Mouse (Mus musculus): ENCODE measurements around the gene Cdk14.

The Cdk14 gene

GRCm38 (mm10) chr5:5109017-5109416 is 311.1 kb downstream of the Cdk14 start:
- DNase-seq (ENCODE audit: low read depth, low spot score), result no peak

DNA sequence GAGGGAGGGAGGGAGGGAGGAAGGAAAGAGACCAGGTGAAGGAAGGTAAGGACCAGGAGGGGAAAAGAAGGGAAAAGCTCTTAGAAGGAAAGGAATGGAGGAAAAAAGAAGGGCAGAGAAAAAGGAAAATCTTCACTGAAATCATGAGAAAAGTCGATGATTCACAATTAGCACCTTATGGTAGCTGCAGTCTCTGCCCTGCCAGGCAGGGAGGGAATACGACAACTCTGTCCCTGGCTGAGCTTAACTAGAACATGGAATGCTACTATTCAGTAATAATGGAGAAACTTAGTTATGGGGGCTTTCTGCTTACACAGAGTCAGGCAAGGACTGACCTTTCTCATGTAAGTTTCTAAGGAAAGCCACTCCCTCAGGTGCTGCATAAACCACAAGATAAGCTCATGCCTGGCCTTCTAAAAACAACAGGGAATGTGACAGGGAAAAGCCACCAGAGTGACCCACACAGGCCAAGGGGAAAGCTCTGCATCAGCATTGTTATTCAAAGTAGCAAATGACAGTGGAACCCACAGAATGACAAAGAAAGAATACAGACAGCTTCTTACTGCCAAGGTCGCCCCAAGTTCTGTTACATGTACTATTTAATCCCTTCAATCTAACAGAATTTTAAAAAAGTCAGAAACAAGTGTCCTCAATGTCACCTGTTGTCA is 323.7 kb downstream of the Cdk14 start:
- no peak for DNase-seq (ENCODE audit: low read depth, low spot score)

- peak; percentile 65 for DNase-seq (ENCODE audit: low read depth, low spot score)
Measured at GRCm38 (mm10) chr5:5092736-5093135, 327.4 kb downstream of the Cdk14 start.

GRCm38 (mm10) chr5:5071526-5071925 is 348.6 kb downstream of the Cdk14 start:
- DNase-seq (ENCODE audit: low read depth, low spot score), result no peak

DNA sequence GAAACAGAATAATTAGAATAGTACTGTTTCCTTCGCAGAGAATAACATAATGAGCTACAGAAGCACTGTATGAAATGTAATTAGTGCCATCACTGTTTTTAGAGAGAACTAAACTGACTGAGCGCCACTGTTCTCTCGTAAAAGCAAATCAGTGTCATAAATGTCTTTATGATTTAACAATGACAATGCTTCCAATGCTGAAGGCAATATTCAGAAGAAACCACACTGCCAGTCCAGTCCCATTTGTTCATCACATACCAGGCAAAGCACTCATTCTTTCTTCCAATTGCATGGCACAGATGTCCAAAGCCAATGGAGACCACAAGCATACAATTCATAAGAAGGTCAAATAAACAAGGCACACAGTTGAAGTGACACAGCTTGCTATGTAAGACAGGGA is 355.4 kb downstream of the Cdk14 start:
- DNase-seq (ENCODE audit: low read depth, low spot score), result no peak

GRCm38 (mm10) chr5:5056102-5056883 is 363.8 kb downstream of the Cdk14 start:
- DNase-seq (ENCODE audit: low read depth, low spot score), result no peak

DNA sequence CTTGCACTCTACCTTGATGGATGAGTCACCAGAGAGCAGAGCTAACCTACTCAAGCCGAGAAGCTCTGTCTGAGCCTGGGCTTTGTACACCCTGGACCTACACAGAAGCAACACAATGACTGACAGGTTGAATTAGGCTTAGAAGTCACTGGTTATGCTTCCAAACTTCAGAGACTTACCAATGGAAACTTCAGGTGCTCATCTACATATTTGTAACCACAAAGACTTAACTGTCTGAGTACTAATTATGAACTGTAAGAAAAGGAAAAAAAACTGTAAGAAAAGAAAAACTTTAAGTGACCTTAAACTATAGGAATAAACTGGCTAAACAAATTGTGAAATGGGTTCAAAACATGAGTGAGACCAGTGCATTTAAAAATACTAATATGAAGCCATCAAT is 364.6 kb downstream of the Cdk14 start:
- no peak for DNase-seq (ENCODE audit: low read depth, low spot score)

- DNase-seq (ENCODE audit: low read depth, low spot score), result no peak
Measured at GRCm38 (mm10) chr5:5054270-5054669, 365.8 kb downstream of the Cdk14 start.

DNA sequence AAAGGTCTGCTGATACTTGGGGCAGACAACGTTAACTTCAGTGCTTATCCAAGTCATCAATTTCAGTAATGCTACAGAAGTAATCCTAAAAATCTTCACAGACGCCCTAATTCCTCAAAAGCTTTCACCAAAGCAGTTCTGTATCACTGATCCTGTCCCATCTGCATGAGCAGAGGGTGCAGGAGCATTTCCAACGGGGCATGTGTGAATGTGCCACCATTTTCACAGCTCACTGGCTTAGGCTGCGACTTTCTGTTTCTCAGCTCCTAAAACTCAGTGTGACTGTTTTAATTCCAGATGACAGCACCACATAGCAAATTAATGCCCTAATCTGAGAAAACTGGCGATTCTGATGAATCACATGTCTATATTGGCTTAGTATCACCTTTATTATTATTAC is 375.8 kb downstream of the Cdk14 start:
- no peak for DNase-seq (ENCODE audit: low read depth, low spot score)

- DNase-seq (ENCODE audit: low read depth, low spot score), result no peak
Measured at GRCm38 (mm10) chr5:5042735-5043134, 377.4 kb downstream of the Cdk14 start.

- DNase-seq (ENCODE audit: low read depth, low spot score), result no peak
Measured at GRCm38 (mm10) chr5:5041480-5041879, 378.6 kb downstream of the Cdk14 start.

DNA sequence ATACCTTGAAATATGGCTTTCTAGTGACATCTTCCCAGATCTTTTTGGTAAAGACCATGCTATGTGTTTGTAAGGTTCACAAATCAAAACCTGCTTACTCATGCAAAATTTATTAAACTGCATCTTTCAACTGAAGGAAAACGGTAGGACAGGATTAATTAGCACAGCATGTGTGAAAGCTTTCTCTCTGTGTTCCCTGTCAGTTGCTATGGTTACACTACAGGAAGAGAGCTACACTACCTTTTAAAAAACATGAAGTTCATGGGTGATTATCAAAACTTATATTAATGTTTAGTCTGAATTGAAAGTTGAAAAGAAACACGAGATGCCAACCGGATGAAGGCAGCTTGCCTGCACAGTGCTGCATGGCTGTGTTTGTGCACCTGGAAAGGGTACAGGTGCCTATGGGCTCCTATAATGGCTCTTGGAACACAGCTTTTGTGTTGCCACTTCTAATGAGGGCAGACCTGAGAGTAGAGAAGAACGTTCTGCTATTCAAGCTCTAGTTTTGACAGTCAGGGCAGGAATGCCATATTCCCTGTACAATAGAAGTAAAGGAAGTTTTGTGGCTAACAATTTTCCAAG is 380.3 kb downstream of the Cdk14 start:
- DNase-seq (ENCODE audit: low read depth, low spot score), result no peak

DNA sequence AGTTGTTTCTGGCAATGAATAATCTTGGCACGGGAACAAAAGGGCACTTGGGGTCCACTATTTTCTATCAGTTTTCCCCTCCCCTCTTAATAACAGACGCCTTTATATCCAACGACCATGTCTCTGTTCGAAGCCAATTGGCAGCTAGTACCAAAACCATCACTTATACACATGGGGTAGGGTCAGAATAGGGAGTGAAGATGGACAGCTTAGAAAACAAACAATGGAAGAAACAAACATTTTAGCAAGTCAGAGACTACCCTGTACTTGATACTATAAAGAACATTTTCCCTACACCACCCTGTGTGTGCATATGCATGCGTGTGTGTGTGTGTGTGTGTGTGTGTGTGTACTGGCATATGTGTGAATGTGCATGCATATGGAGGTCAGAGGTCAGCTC is 386.7 kb downstream of the Cdk14 start:
- DNase-seq (ENCODE audit: low read depth, low spot score), result no peak

DNA sequence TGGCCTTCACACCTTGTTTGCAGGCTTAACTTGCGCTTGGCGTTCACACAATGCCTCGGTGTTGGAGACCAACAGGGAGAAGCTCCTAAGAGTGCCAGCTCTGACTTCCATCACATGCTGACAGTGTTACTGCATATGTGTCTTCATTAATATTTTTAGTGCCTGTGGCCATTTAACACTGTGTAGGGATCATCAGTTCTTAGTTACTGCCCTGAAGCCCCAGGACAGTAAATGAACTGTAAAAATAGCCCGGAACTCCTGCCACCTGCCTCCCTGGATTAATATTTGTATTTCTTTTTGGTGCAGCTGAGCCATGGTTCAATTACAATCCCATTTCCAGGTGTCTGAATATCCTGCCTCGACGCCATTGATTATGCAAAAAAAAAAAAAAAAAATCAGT is 387.3 kb downstream of the Cdk14 start:
- DNase-seq (ENCODE audit: low read depth, low spot score), result no peak

DNA sequence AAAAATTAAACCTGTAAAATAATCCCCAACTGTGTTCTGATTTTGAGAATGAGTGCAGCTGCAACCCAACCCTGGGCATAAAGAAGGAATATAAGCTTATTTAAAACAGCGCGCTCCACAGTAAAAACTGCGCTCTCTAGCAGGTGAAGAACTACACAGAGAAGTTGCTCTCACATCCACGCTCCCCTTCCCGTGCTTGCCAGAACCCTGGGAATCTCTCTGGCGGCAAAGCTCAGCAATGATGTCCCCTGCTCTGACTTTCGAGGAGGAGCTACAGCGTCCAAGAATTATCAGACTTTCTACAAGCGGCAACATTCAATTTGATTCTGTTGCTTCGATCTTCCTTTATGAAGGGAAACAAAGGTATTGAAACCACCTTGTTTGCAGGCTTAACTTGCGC is 387.7 kb downstream of the Cdk14 start:
- DNase-seq (ENCODE audit: low read depth, low spot score), result no peak

GRCm38 (mm10) chr5:5030431-5030830 is 389.7 kb downstream of the Cdk14 start:
- DNase-seq (ENCODE audit: low read depth, low spot score), result no peak

DNA sequence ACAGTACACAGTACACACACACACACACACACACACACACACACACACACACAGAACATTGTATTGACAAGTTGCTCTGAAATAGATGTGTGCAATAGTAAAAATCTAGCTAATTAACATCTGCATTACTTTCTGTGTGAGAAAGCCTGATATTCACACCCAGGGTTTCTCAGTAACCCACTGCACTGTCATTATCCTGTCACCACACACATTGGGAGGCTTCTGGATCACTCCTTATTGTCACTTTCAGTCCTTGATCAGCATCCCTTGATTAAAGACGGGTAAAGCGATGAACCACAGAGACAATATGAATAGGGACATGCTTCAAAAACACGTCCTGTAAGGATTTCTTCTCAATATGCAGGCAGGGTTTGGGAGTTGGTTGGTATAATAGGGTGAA is 401.2 kb downstream of the Cdk14 start:
- no peak for DNase-seq (ENCODE audit: low read depth, low spot score)

GRCm38 (mm10) chr5:5018242-5018641 is 401.9 kb downstream of the Cdk14 start:
- DNase-seq (ENCODE audit: low read depth, low spot score), result no peak

GRCm38 (mm10) chr5:5013783-5014182 is 406.3 kb downstream of the Cdk14 start:
- DNase-seq (ENCODE audit: low read depth, low spot score), result no peak

DNA sequence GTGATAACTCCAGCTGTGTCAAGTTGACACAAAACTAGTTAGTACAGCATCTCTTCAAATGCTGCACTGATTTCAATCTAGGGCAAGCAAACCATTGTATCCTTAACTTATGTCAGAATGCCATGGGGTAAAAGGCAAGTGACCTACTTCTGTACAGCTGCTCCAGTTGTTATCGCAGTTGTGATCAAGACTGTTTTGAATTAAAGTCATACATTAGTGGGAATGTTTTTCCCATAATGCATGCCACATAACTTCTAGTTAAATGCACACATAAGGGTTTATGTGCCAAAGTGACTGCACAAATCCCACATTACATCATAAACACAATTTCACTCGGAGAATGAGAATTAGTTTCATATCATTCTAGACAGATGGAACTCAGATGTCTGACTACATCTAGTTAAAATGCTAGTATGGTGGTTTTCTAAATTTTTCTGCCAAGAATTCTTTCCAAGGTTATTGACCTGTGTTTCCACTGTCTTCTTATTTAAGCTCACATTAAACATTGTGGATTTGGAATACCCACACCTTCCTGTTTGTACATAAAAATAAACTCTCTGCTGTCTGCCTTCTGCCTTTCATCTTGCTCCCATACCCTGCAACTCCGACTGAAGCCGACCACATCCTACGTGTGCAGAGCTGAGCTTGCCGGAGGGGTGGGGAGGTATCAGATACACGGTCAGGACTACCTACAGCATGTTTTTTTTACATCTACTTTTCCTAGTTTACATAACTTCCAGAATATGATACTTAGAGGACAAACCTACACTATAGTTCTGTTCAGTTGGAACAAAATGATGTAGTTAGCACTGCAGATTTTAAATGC is 407.4 kb downstream of the Cdk14 start:
- no peak for DNase-seq (ENCODE audit: low read depth, low spot score)

GRCm38 (mm10) chr5:5008153-5008745 is 411.9 kb downstream of the Cdk14 start:
- DNase-seq (ENCODE audit: low read depth, low spot score), result no peak

Measured in telencephalon, adult 2 months (tissue).